Mouse (Mus musculus) naive thymus-derived CD4-positive, alpha-beta T cell, adult 2 months (primary cell): ENCODE data around the gene Rfx4.
A peak's percentile ranks its signal among the peaks of the same experiment; 100 is the strongest.

Source experiments
- DNase-seq: peaks from one replicate; pipeline ENCODE4 v3.0.0-alpha.2; 2011; ENCODE audit warnings: low read depth

Gene Rfx4

GRCm38 (mm10) chr10:84755786-84756203, at the start of gene Rfx4:
Gene Rfx4, plus strand, starts transcription at chr10:84756062.
- no peak for DNase-seq

GRCm38 (mm10) chr10:84706543-84706942, 49.3 kb upstream of the Rfx4 start:
- no peak for DNase-seq

- DNase-seq, result no peak
Observed at GRCm38 (mm10) chr10:84707226-84707625, 48.6 kb upstream of the Rfx4 start.

- no peak for DNase-seq
Observed at GRCm38 (mm10) chr10:84707752-84708530, 47.9 kb upstream of the Rfx4 start.

GRCm38 (mm10) chr10:84710192-84710591, 45.7 kb upstream of the Rfx4 start:
- DNase-seq, result no peak

- no peak for DNase-seq
Observed at GRCm38 (mm10) chr10:84710827-84711226, 45.0 kb upstream of the Rfx4 start.

GRCm38 (mm10) chr10:84711479-84711878, 44.4 kb upstream of the Rfx4 start:
- no peak for DNase-seq

- no peak for DNase-seq
Observed at GRCm38 (mm10) chr10:84711940-84712339, 43.9 kb upstream of the Rfx4 start.

- DNase-seq, result no peak
Observed at GRCm38 (mm10) chr10:84712532-84712931, 43.3 kb upstream of the Rfx4 start.

GRCm38 (mm10) chr10:84713043-84713442, 42.8 kb upstream of the Rfx4 start:
- DNase-seq, result no peak

- no peak for DNase-seq
Observed at GRCm38 (mm10) chr10:84715639-84716038, 40.2 kb upstream of the Rfx4 start.

GRCm38 (mm10) chr10:84716581-84716980, 39.3 kb upstream of the Rfx4 start:
- DNase-seq, result no peak

- no peak for DNase-seq
Observed at GRCm38 (mm10) chr10:84722711-84723110, 33.2 kb upstream of the Rfx4 start.

GRCm38 (mm10) chr10:84727005-84727404, 28.9 kb upstream of the Rfx4 start:
- no peak for DNase-seq

- DNase-seq, result no peak
Observed at GRCm38 (mm10) chr10:84727760-84728159, 28.1 kb upstream of the Rfx4 start.

- peak; percentile 13 for DNase-seq
Observed at GRCm38 (mm10) chr10:84730078-84730477, 25.8 kb upstream of the Rfx4 start.

GRCm38 (mm10) chr10:84730956-84731355, 24.9 kb upstream of the Rfx4 start:
- no peak for DNase-seq

- no peak for DNase-seq
Observed at GRCm38 (mm10) chr10:84733511-84733910, 22.4 kb upstream of the Rfx4 start.

- DNase-seq, result no peak
Observed at GRCm38 (mm10) chr10:84754851-84755785, 744 bp upstream of the Rfx4 start.

GRCm38 (mm10) chr10:84756435-84757095, 703 bp downstream of the Rfx4 start:
- no peak for DNase-seq

- DNase-seq, result no peak
Observed at GRCm38 (mm10) chr10:84757426-84758199, 1.8 kb downstream of the Rfx4 start.

GRCm38 (mm10) chr10:84758200-84758468, 2.3 kb downstream of the Rfx4 start:
- no peak for DNase-seq
